Mouse (Mus musculus): ENCODE measurements around the gene Rhox3h. TPM values are rescaled to one million over a fixed set of nuclear protein-coding genes. Genes with fewer than 3 reads are reported as not detected.
"Not testable (repeated sequence)": the region's sequence is repeated elsewhere in the genome, so short reads cannot be mapped to it uniquely, and the experiment has no call there.

Gene Rhox3h
- not detected for total RNA-seq (2021)
- long read RNA-seq, experiment 1, result 0 reads
- long read RNA-seq, experiment 2, result 0 reads

DNA sequence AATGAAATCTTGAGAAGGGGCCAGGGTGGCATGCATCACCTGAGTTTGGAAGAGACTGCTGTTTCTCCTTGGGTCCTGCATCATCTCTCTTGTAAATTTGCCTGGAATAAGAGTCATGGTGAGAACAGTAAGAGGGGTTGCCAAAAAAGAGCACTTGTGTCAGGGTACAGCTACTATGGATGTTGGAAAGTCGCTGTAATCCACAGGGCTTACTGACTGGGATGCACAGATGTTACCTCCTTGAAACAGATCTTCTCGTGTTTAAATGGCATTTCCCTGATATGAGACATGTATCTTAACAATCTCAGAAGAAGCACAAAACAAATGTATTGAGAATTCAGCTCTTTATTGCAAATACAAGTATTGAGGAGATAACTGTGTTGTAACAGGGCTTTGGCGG is at the start of gene Rhox3h:
TSS of gene Rhox3h (minus strand) at position 101 of the 400 bp plus-strand sequence.
- intact Hi-C loops (cut with DNase I); DNase-seq: not testable (repeated sequence)

DNA sequence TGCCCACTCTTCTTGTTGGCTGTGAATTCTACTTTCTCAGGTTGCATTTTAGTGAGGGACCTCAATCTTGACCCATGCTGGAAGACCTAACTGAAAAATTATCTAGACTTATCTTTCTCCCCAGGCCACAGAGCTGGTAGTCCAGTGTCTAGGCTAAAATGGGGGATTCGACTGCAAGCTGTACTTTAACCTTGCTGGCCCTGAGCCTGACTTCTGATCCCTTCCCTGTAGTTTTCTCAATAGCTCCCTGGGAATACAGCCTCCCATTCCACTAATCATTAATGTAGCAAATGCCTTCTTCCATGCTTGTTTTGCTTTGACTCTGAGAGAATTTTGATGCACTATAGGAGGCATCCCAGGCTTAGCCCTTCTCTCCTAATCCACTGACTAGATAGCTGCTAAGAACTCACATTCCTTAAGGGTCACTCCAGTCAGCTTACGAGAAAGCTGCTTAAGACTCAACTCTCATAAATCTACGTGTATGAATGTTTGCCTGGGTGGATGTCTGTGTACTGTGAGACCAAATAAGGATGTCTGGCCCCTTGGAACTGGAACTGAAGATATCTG is 33.3 kb upstream of the Rhox3h start:
- DNase-seq, result no peak
- intact Hi-C loops (cut with DNase I), result no loop called here

DNA sequence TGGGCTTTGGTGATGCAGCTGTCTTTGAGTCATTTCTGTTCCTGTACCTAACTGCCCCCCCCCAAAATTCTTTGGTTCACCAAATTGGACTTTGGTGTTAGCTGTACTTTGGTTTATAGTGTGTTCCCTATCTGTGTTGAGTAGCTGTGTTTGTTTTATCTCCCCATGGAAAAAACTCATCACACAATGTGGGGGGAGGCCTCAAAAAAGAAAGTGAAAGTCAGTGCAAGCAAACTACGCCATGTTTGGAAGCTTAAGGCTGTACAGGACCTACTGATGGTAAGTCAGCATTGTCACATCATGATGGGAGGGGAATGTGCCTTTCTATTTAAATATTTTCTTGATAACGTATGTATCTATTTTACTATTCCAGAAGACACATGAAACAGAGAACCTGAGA is 23.7 kb upstream of the Rhox3h start:
- no peak for DNase-seq
- intact Hi-C loops (cut with DNase I), result no loop called here

DNA sequence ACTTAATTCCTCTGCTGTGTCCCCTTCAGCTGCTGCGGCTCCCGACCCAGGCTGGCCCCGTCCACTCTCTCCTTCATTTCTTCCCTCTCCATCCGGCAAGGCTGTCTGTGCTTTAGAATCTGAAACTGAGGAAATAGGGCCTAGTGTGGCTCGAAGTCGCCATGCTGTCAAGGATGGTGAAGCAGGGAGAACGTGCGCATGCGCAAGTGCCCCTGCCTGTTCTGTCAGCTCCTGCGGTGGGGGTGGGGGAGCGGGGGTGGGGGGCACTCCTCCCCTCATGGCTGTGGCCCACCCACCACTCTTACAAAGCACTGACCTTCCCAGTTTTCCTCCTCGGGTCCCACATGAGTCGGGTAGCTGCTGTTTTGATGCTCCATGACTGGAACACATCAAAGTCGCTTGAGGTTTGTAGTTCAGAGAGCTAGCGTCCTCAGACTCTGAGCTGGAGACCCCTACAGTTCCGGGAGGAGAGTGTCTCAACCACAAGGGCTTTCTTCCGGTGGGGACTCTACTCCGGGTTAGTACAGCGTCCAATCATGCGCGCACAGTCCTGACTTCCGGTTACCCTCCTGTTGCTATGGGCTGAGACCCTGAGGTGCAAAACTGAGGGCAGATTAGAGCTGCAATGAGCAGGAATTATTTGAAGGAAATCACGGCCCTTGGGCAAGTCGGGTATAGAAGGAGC is 14.6 kb upstream of the Rhox3h start:
- intact Hi-C loops (cut with DNase I), result no loop called here
- no peak for DNase-seq

DNA sequence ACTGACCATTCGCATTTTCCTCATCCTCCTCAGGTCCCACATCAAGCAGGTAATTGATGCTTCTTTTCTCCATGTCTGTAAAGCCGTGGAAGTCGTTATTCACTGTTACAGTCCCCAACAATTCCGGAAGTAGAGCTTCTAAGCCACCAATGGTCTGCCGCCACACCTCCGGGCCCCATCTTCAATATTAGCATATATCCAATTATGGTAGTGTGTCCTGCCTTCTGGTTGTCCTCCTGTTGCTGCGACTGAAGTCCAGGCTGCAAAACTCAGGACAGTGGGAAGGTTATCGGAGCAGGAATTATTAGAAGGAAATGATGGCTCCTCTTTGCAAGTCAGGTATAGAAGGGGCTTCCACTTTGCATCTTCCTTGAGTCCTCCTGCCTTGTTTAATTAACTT is 4.6 kb upstream of the Rhox3h start, which contains the start of gene Rhox2h:
TSS of gene Rhox2h (minus strand) at position 101 of the 400 bp plus-strand sequence.
- intact Hi-C loops (cut with DNase I); DNase-seq: not testable (repeated sequence)

DNA sequence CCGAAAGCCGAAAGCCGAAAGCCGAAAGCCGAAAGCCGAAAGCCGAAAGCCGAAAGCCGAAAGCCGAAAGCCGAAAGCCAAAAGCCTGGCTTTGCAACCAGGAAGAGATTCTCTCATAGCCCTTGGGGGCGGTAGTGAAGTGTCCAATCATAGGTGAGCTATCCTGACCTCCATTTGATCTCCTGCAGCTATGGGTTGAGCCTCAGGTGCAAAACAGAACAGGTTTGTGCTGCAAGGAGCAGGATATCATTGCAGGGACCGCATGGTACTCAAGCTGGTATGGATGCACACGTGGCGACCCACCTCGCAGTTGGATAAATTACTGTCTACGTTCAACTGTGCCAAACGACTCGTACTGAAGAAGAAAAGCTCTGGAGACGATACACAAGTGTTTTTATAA is 17.3 kb downstream of the Rhox3h start, which contains the start of gene Rhox4g:
TSS of gene Rhox4g (minus strand) at position 101 of the 400 bp plus-strand sequence.
- intact Hi-C loops (cut with DNase I); DNase-seq: not testable (repeated sequence)

DNA sequence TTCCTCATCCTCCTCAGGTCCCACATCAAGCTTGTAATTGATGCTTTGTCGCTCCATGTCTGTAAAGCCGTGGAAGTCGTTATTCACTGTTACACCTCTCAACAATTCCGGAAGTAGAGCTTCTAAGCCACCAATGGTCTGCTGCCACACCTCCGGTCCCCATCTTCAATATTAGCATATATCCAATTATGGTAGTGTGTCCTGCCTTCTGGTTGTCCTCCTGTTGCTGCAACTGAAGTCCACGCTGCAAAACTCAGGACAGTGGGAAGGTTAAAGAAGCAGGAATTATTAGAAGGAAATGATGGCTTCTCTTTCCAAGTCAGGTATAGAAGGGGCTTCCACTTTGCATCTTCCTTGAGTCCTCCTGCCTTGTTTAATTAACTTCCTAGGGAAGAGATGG is 25.2 kb downstream of the Rhox3h start, which contains the start of gene Rhox2g:
TSS of gene Rhox2g (minus strand) at position 101 of the 400 bp plus-strand sequence.
- intact Hi-C loops (cut with DNase I); DNase-seq: not testable (repeated sequence)

DNA sequence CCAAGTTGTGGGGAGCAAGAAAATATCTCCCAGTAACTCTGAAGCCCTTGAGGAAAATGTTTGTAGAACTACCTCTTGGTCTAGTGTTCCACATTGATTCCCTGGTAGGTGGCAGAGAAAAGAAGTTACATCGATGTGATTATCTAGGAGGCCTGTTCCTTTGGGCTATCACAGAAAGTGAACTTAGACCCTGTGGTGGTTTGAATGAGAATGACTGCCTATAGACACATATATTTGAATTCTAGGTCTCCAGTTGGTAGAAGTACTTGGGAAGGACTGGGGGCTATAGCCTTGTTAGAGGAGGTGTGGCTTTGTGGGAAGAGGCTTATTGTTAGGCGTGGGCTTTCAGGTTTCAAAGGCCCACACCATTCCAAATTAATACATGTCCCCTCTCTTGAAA is 40.1 kb downstream of the Rhox3h start, which contains the start of gene Rhox3g:
TSS of gene Rhox3g (minus strand) at position 101 of the 400 bp plus-strand sequence.
- DNase-seq; intact Hi-C loops (cut with DNase I): not testable (repeated sequence)

Other genes starting within 250 kb of the Rhox3h start
- not detected for gene Rhox4b, start 236.3 kb downstream of the Rhox3h start, total RNA-seq (2021)
- not detected for gene Rhox2c, start 215.1 kb downstream of the Rhox3h start, total RNA-seq (2021)
- not detected for gene Rhox3c, start 210.2 kb downstream of the Rhox3h start, total RNA-seq (2021)
- not detected for gene Rhox4c, start 188.4 kb downstream of the Rhox3h start, total RNA-seq (2021)
- gene Rhox2d, start 175.3 kb downstream of the Rhox3h start, total RNA-seq (2021), result not detected
- gene Rhox4d, start 154.4 kb downstream of the Rhox3h start, total RNA-seq (2021), result not detected
- not detected for gene Rhox2e, start 138.3 kb downstream of the Rhox3h start, total RNA-seq (2021)
- gene Rhox3e, start 126.7 kb downstream of the Rhox3h start, total RNA-seq (2021), result not detected
- gene Rhox4e, start 111.4 kb downstream of the Rhox3h start, total RNA-seq (2021), result not detected
- not detected for gene Rhox2f, start 97.4 kb downstream of the Rhox3h start, total RNA-seq (2021)
- gene Rhox3f, start 87.8 kb downstream of the Rhox3h start, total RNA-seq (2021), result not detected
- gene Rhox4f, start 61.1 kb downstream of the Rhox3h start, total RNA-seq (2021), result not detected
- not detected for gene Rhox3g, start 40.2 kb downstream of the Rhox3h start, total RNA-seq (2021)
- gene Rhox2g, start 25.3 kb downstream of the Rhox3h start, total RNA-seq (2021), result not detected
- not detected for gene Rhox4g, start 17.4 kb downstream of the Rhox3h start, total RNA-seq (2021)
- gene Rhox2h, start 4.5 kb upstream of the Rhox3h start, total RNA-seq (2021), result not detected
- gene Rhox5, start 136.1 kb upstream of the Rhox3h start, total RNA-seq (2021), result 1 to 10 TPM; 1.7 to 3.7 TPM
- not detected for gene Rhox6, start 158.1 kb upstream of the Rhox3h start, total RNA-seq (2021)
- gene Rhox7a, start 162.9 kb upstream of the Rhox3h start, total RNA-seq (2021), result not detected
- not detected for gene Rhox8, start 210.2 kb upstream of the Rhox3h start, total RNA-seq (2021)
- not detected for gene Rhox7b, start 228.5 kb upstream of the Rhox3h start, total RNA-seq (2021)
- gene Rhox9, start 233.0 kb upstream of the Rhox3h start, total RNA-seq (2021), result not detected

Data from heart, postnatal 14 days (tissue).